Mouse (Mus musculus) thymus, adult 2 months (tissue): Measurements from ENCODE around the gene Gid4.

Experiments
- CTCF ChIP-seq: fragments of 200-500 bp; IDR thresholded peaks from 2 replicates; pipeline ENCODE4 v1.5.1; 2012; ENCODE audit warnings: mild to moderate bottlenecking, control low read depth, low read length, moderate library complexity, borderline replicate concordance; ENCODE audit not compliant: control insufficient read depth, poor library complexity, insufficient read depth; ENCODE audit errors: extremely low read depth
- POLR2A ChIP-seq: fragments of 200-500 bp; IDR thresholded peaks from 2 replicates; pipeline ENCODE4 v1.6.1; 2012; ENCODE audit warnings: mild to moderate bottlenecking, low read length, control low read depth, moderate library complexity; ENCODE audit not compliant: control insufficient read depth, poor library complexity, insufficient read depth; ENCODE audit errors: extremely low read depth

DNA sequence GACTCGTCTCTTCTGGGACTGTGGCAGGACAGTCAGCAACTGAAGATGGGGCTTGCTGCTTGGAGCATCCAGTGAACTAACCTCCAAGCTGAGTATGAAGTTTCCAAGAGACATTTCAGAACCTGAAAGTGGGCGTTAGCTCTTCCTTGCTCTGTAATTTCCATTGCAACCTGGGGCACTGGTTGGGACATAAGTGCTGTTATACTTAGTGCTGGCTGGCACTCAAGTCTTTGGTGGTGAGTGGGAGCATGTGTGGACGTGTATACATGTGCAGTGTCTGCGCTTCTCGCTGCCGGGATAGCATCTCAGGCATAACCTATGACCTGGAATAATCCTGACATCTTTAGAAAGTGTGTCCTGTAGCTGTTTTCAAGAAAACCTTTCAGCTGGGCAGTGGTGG lies 25.6 kb upstream of the Gid4 start:
- no peak for TF ChIP-seq CTCF
- TF ChIP-seq POLR2A = no peak
